13 mouse cellular contexts compared by ENCODE assay signal in genomic region chr15:100738351-100738781, GRCm38 (mm10). TPM values are rescaled to one million over a fixed set of nuclear protein-coding genes. Genes with fewer than 3 reads are reported as not detected.
DNase-seq lines count a peak whose midpoint lies in the region; ATAC-seq and TF ChIP-seq lines count a peak whose summit lies in the region.
"Had no signal": no experiment of that assay in that cellular context is flagged by ENCODE, and none has a peak within 500 bp of the region (broad histone marks: within the 10 kb centered on the region; RNA-seq: fewer than 3 reads in every experiment).

No protein-coding gene starts in this region.

- peaks cover 8% of the 10 kb centered on the region; the same call in 1 of the 2 replicates for H3K4me1 ChIP-seq in heart, embryonic 10.5 days
- peaks cover 53% of the 10 kb centered on the region for H3K4me1 ChIP-seq in erythroblast, embryonic 14.5 days (ENCODE audit: control insufficient read depth)
- H3K4me1 ChIP-seq in liver, embryonic 14.5 days (replicated peaks; ENCODE audit: control insufficient read depth in 2 of 2, insufficient read depth in 2 of 2, low read length in 1 of 2): peaks cover 25 to 35% of the 10 kb centered on the region in 2 experiments
- peaks cover 28% of the 10 kb centered on the region; the same call in 1 of the 2 replicates for H3K4me1 ChIP-seq in small intestine, adult 2 months (ENCODE audit: control insufficient read depth, insufficient read depth, insufficient read length, low read length)
- H3K4me1 ChIP-seq: limb, embryonic 13.5 days had no signal

- peaks cover 3% of the 10 kb centered on the region; the same call in 1 of the 2 replicates for H3K27me3 ChIP-seq in heart, embryonic 10.5 days (ENCODE audit: insufficient read depth, poor library complexity, severe bottlenecking)
- peaks cover 3% of the 10 kb centered on the region for H3K27me3 ChIP-seq in erythroblast, embryonic 14.5 days (ENCODE audit: control insufficient read depth)
- no peaks in the 10 kb centered on the region for H3K27me3 ChIP-seq in liver, embryonic 14.5 days (ENCODE audit: control insufficient read depth, insufficient read depth, low read length)
- H3K27me3 ChIP-seq in small intestine, adult 2 months (ENCODE audit: control insufficient read depth, insufficient read depth, low read length): no peaks in the 10 kb centered on the region

- no peaks in the 10 kb centered on the region for H3K9me3 ChIP-seq in heart, embryonic 10.5 days
- H3K9me3 ChIP-seq in erythroblast, embryonic 14.5 days (ENCODE audit: control insufficient read depth, low read length): peaks cover 2% of the 10 kb centered on the region; the same call in 1 of the 2 replicates
- H3K9me3 ChIP-seq in liver, embryonic 14.5 days (ENCODE audit: control insufficient read depth, low read length): no peaks in the 10 kb centered on the region
- H3K9me3 ChIP-seq: limb, embryonic 13.5 days had no signal

- 74% methylated on average over 7 of the region's 7 CpGs for WGBS in heart, embryonic 10.5 days
- 11% methylated on average over 7 of the region's 7 CpGs for WGBS in liver, embryonic 14.5 days (ENCODE audit: insufficient replicate concordance)
- 25% methylated on average over 7 of the region's 7 CpGs for WGBS in small intestine, adult 2 months

- no peak overlapping the region for H3K27ac ChIP-seq in heart, embryonic 10.5 days
- H3K27ac ChIP-seq in liver, embryonic 14.5 days: peak overlapping the region; percentile 76
- peak overlapping the region; percentile 97 for H3K27ac ChIP-seq in small intestine, adult 2 months (ENCODE audit: insufficient read depth, low read depth, low read length)
- H3K27ac ChIP-seq: limb, embryonic 13.5 days; macrophage had no signal

- H3K4me2 ChIP-seq in liver, embryonic 14.5 days (ENCODE audit: low read depth): peak overlapping the region; percentile 58
- H3K4me2 ChIP-seq: limb, embryonic 13.5 days had no signal

- no peak for TF ChIP-seq POLR2A in small intestine, adult 2 months (IDR thresholded peaks at IDR 0.05; ENCODE audit: low read depth, low read length)

- peak overlapping the region; percentile 58 for H3K9ac ChIP-seq in liver, embryonic 14.5 days (replicated peaks)
- H3K9ac ChIP-seq: forebrain, postnatal 0 days; limb, embryonic 13.5 days had no signal

- ATAC-seq in liver, embryonic 14.5 days (ENCODE audit: insufficient read depth): peak; percentile 91
- ATAC-seq: forebrain, postnatal 0 days had no signal

- TF ChIP-seq CTCF in liver, embryonic 14.5 days (IDR thresholded peaks at IDR 0.05; ENCODE audit: low read depth): peak; percentile 39
- TF ChIP-seq CTCF in small intestine, adult 2 months (IDR thresholded peaks at IDR 0.05; ENCODE audit: extremely low read depth, insufficient read length, insufficient replicate concordance, low read depth, low read length): no peak

- peak; percentile 85 for DNase-seq in heart, adult 11 months
- no peak for DNase-seq in heart, embryonic 10.5 days (ENCODE audit: low spot score)
- peak; percentile 70 to 78 (median 71) for DNase-seq in liver, embryonic 14.5 days (ENCODE audit: low read depth in 3 of 3, low spot score in 3 of 3)
- DNase-seq in right cerebral cortex, adult 2 months (ENCODE audit: low spot score in 2 of 2): no peak
- no peak for DNase-seq in cerebellum, postnatal 36 days
- DNase-seq in kidney, adult 9 months: no peak
- DNase-seq: embryo, embryonic 11 days; forebrain, postnatal 0 days; heart, postnatal 36 days had no signal

- TF ChIP-seq EP300 in liver, embryonic 14.5 days (IDR thresholded peaks at IDR 0.05; ENCODE audit: low read depth): peak; percentile 90

- H3K36me3 ChIP-seq in heart, embryonic 10.5 days: no peaks in the 10 kb centered on the region
- no peaks in the 10 kb centered on the region for H3K36me3 ChIP-seq in erythroblast, embryonic 14.5 days (ENCODE audit: control insufficient read depth)
- H3K36me3 ChIP-seq in liver, embryonic 14.5 days (replicated peaks; ENCODE audit: control insufficient read depth, insufficient read depth, low read depth): no peaks in the 10 kb centered on the region
- H3K36me3 ChIP-seq in small intestine, adult 2 months (ENCODE audit: control insufficient read depth, insufficient read depth, low read length): no peaks in the 10 kb centered on the region
- H3K36me3 ChIP-seq: limb, embryonic 13.5 days had no signal

- no peak overlapping the region for H3K4me3 ChIP-seq in heart, embryonic 10.5 days
- H3K4me3 ChIP-seq in erythroblast, embryonic 14.5 days (replicated peaks): peak overlapping the region; percentile 44
- H3K4me3 ChIP-seq in liver, embryonic 14.5 days (ENCODE audit: insufficient read depth in 1 of 2, low read depth in 2 of 2, low read length in 2 of 2): 0 out of 4 replicates have a peak overlapping the region, but pooled peaks of 1 of the 2 experiments have one; percentile 1
- no peak overlapping the region for H3K4me3 ChIP-seq in small intestine, adult 2 months (ENCODE audit: low read depth, low read length)
- H3K4me3 ChIP-seq: limb, embryonic 13.5 days had no signal

RNA-seq across cellular contexts. Expression of gene Galnt6, which starts 9.2 kb away (rescaled TPM):
- polyA plus RNA-seq in heart, embryonic 10.5 days (2016; fragmentation: Nextera tagmentation; extraction: Ambion mirVana): 0.18 and 0.20 TPM in 2 replicates
- 0.04 and 0.06 TPM in 2 replicates for polyA plus RNA-seq in erythroblast, embryonic 14.5 days (2012)
- polyA plus RNA-seq in liver, embryonic 14.5 days (2012; rRNA removed): 0.36 and 0.47 TPM in 2 replicates
- 0.73 and 0.84 TPM in 2 replicates for polyA plus RNA-seq in liver, embryonic 14.5 days (2014; fragmentation: Nextera tagmentation; extraction: Ambion mirVana)
- 35.2 and 73.0 TPM in 2 replicates for polyA plus RNA-seq in small intestine, adult 2 months (2012; rRNA removed)

RNA-seq across cellular contexts. Expression of gene Slc4a8, which starts 23.2 kb away (rescaled TPM):
- 2.2 and 2.3 TPM in 2 replicates for polyA plus RNA-seq in heart, embryonic 10.5 days (2016; fragmentation: Nextera tagmentation; extraction: Ambion mirVana)
- 0.09 TPM in 1 of 2 replicates, not detected in the other for polyA plus RNA-seq in erythroblast, embryonic 14.5 days (2012)
- polyA plus RNA-seq in liver, embryonic 14.5 days (2012; rRNA removed): 0.15 and 0.16 TPM in 2 replicates
- polyA plus RNA-seq in liver, embryonic 14.5 days (2014; fragmentation: Nextera tagmentation; extraction: Ambion mirVana): 0.30 and 0.55 TPM in 2 replicates
- 0.51 and 0.98 TPM in 2 replicates for polyA plus RNA-seq in small intestine, adult 2 months (2012; rRNA removed)

RNA-seq across cellular contexts. Expression of gene Cela1, which starts 50.6 kb away (rescaled TPM):
- 1.5 and 2.4 TPM in 2 replicates for polyA plus RNA-seq in heart, embryonic 10.5 days (2016; fragmentation: Nextera tagmentation; extraction: Ambion mirVana)
- 0.08 and 0.41 TPM in 2 replicates for polyA plus RNA-seq in erythroblast, embryonic 14.5 days (2012)
- 8.1 and 9.5 TPM in 2 replicates for polyA plus RNA-seq in liver, embryonic 14.5 days (2012; rRNA removed)
- polyA plus RNA-seq in liver, embryonic 14.5 days (2014; fragmentation: Nextera tagmentation; extraction: Ambion mirVana): 11.5 and 13.8 TPM in 2 replicates
- 55.9 and 26,246 TPM in 2 replicates for polyA plus RNA-seq in small intestine, adult 2 months (2012; rRNA removed)

Comparison
In these comparisons a context has a peak if more than half of its experiments do, and no peak if none do; other contexts are left out.
1. DNase-seq: peak in heart, adult 11 months (single experiment) and liver, embryonic 14.5 days (3 of 3); none in heart, embryonic 10.5 days (single experiment), right cerebral cortex, adult 2 months (0 of 2), cerebellum, postnatal 36 days (0 of 2) and kidney, adult 9 months (single experiment).
2. RNA of gene Galnt6, which starts 9.2 kb away (polyA plus RNA-seq): 35.2 to 73.0 TPM in small intestine, adult 2 months; 0.36 to 0.84 TPM in liver, embryonic 14.5 days, 0.18 to 0.20 TPM in heart, embryonic 10.5 days and 0.04 to 0.06 TPM in erythroblast, embryonic 14.5 days; every median in the first group is over 10 times any median in the second.